Mouse (Mus musculus) heart, embryonic 13.5 days (tissue): ENCODE measurements at regions not wholly inside any gene's neighbourhood (a gene's known extent, or its start where the extent isn't known, plus 50 kb on each side); places are given as distances from the start of the nearest gene placed in this dataset.

Source experiments
- ATAC-seq: fragments of 200-750 bp; cut with Nextera tagmentation; 2 replicates; pipeline ENCODE4 v1.8.0; 2017; ENCODE audit warnings: moderate TSS enrichment; ENCODE audit not compliant: insufficient number of reproducible peaks, low FRiP score, low TSS enrichment; ENCODE audit errors: extremely low read depth
- H3K27ac ChIP-seq: fragments of 300-500 bp; sonication (generic); replicated peaks from 2 replicates; pipeline ENCODE4 v1.5.1; 2015; ENCODE audit warnings: moderate library complexity, mild to moderate bottlenecking, inconsistent platforms
- H3K27me3 ChIP-seq: fragments of 300-500 bp; sonication (generic); replicated peaks from 2 replicates; pipeline ENCODE4 v1.6.1; 2015; ENCODE audit warnings: mild to moderate bottlenecking, inconsistent platforms
- H3K36me3 ChIP-seq: fragments of 300-500 bp; sonication (generic); 2 replicates; pipeline ENCODE4 v1.6.1; 2015; ENCODE audit warnings: mild to moderate bottlenecking, inconsistent platforms
- H3K4me1 ChIP-seq: fragments of 300-500 bp; sonication (generic); 2 replicates; pipeline ENCODE4 v1.6.1; 2015; ENCODE audit warnings: inconsistent platforms
- H3K4me2 ChIP-seq: fragments of 300-500 bp; sonication (generic); 2 replicates; pipeline ENCODE4 v1.6.1; 2015; ENCODE audit warnings: inconsistent platforms, mild to moderate bottlenecking, moderate library complexity
- H3K4me3 ChIP-seq: fragments of 300-500 bp; sonication (generic); 2 replicates; pipeline ENCODE4 v1.5.1; 2015; ENCODE audit warnings: moderate library complexity, mild to moderate bottlenecking, inconsistent platforms
- H3K9ac ChIP-seq: fragments of 300-500 bp; sonication (generic); 2 replicates; pipeline ENCODE4 v1.6.1; 2015; ENCODE audit warnings: inconsistent platforms, mild to moderate bottlenecking, moderate library complexity
- H3K9me3 ChIP-seq: fragments of 300-500 bp; sonication (generic); 2 replicates; pipeline ENCODE4 v1.6.1; 2016; ENCODE audit warnings: inconsistent platforms
- WGBS: fragments of 180-500 bp; shearing (Covaris S2); methylation state at CpG from one replicate; pipeline ENCODE4 v1.1.7; 2015; ENCODE audit warnings: mixed read lengths; 5-methylcytosine and 5-hydroxymethylcytosine counted together

DNA sequence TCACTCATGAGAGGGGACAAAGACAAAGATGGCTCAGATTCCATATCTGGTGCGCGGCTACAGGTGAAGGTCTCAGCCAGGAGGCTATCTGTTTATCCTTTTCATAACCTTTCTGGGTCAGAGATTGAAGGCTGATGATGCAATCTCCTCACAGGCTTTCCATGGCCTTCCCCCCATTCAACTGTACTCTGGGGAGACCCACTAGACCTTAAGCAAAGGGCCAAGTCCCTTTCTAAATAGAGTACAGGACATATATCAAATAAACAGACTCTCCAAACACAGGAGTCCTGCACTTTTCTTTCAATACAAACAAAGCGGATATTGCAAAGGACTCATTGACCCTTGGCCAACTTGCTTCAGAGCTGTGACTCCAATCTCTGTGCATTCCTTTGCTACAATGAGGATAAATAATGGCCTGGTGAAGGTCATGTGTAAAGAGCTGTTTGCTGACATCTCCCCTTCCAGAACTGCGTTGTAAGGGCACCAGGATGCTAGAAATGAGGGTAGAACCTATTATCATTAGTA lies 267.3 kb downstream of the Rnd3 start:
- H3K27me3 ChIP-seq: no peaks in the 10 kb centered on the region
- H3K27ac ChIP-seq: no peak overlapping the region
- no peak overlapping the region for H3K4me3 ChIP-seq
- 79% methylated on average over 4 of the region's 4 CpGs for WGBS
- no peaks in the 10 kb centered on the region for H3K9me3 ChIP-seq
- H3K4me1 ChIP-seq: peaks cover 15% of the 10 kb centered on the region
- no peak for ATAC-seq
- no peak overlapping the region for H3K9ac ChIP-seq
- no peaks in the 10 kb centered on the region for H3K36me3 ChIP-seq
- H3K4me2 ChIP-seq: no peak overlapping the region

GRCm38 (mm10) chr2:50880806-50881205 lies 268.1 kb downstream of the Rnd3 start:
- Histone ChIP-seq H3K27me3 (no peaks in the 10 kb centered on the region), H3K9me3 (no peaks in the 10 kb centered on the region), H3K4me1 (peaks cover 12% of the 10 kb centered on the region), H3K27ac (no peak overlapping the region; the same call in 1 of the 2 replicates), H3K9ac (no peak overlapping the region), H3K4me2 (no peak overlapping the region), H3K4me3 (no peak overlapping the region), H3K36me3 (no peaks in the 10 kb centered on the region)
- 52% methylated on average over 4 of the region's 4 CpGs for WGBS
- no peak; the same call in 1 of the 2 replicates for ATAC-seq

DNA sequence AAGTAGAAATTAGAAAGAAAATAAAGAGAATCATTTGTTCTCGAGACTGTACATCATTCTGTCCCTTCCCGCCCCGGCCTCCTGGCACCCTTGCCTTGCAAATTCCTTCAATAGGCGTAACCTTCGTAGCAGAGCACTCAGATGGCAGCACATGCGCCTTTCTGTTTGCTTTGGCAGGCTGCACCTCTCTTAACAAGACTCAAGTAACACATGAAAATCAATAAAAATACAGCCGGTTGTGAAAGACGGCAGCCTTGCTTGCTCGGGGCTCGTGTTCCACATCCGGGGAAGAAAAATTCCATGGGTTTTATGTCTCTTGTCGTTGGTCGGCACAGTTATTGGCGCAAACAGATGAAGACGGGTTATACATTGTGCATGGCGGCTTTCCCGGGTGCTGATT lies 271.2 kb downstream of the Rnd3 start:
- Histone ChIP-seq H3K4me2 (no peak overlapping the region), H3K36me3 (no peaks in the 10 kb centered on the region), H3K4me1 (peaks cover 9% of the 10 kb centered on the region; the same call in 1 of the 2 replicates), H3K4me3 (no peak overlapping the region), H3K9me3 (no peaks in the 10 kb centered on the region), H3K27me3 (no peaks in the 10 kb centered on the region), H3K27ac (no peak overlapping the region), H3K9ac (no peak overlapping the region)
- WGBS: 82% methylated on average over 17 of the region's 17 CpGs
- ATAC-seq: no peak

GRCm38 (mm10) chr2:50875072-50875471 lies 273.8 kb downstream of the Rnd3 start:
- Histone ChIP-seq H3K4me1 (no peaks in the 10 kb centered on the region), H3K9me3 (no peaks in the 10 kb centered on the region), H3K4me2 (no peak overlapping the region), H3K9ac (no peak overlapping the region), H3K36me3 (no peaks in the 10 kb centered on the region), H3K4me3 (no peak overlapping the region), H3K27ac (no peak overlapping the region), H3K27me3 (no peaks in the 10 kb centered on the region)
- 76% methylated on average over 6 of the region's 6 CpGs for WGBS
- ATAC-seq: no peak

DNA sequence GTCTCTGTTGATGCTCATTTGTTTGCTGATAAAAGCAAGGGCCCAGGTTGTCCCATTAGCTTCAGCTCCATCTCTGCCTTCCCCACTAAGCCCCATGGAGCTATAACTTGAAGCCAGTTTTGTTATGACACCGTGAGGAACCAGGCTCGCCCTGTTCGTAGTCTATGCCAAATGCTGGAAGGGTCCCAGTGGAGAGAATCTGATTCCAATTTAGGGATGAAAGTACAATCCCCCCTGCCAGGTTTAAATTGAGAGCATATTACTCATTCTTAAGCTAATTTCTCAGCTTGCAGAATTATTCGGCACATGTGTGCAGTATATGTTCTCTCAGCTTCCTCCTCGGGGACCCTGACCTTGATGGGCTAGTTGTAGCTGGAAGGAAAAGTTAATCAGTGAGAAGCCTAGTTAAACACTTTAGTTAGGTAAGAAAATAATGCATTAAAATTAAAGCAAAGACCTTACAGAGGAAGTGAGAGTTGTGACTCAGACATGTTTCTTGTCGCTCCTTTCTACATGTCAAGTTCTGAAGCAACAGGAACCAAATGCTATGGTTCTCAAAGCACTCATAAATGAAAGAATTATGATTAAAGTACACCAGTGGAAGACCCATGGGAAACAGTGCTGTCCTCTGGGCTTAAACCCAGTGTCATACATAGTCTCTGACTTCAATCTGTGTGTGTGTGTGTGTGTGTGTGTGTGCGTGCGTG lies 295.2 kb downstream of the Rnd3 start:
- no peaks in the 10 kb centered on the region for H3K36me3 ChIP-seq
- H3K4me1 ChIP-seq: no peaks in the 10 kb centered on the region
- no peaks in the 10 kb centered on the region for H3K9me3 ChIP-seq
- no peak overlapping the region for H3K4me2 ChIP-seq
- no peaks in the 10 kb centered on the region for H3K27me3 ChIP-seq
- H3K9ac ChIP-seq: no peak overlapping the region
- H3K27ac ChIP-seq: no peak overlapping the region
- WGBS: 85% methylated on average over 8 of the region's 8 CpGs
- ATAC-seq: no peak
- no peak overlapping the region for H3K4me3 ChIP-seq

DNA sequence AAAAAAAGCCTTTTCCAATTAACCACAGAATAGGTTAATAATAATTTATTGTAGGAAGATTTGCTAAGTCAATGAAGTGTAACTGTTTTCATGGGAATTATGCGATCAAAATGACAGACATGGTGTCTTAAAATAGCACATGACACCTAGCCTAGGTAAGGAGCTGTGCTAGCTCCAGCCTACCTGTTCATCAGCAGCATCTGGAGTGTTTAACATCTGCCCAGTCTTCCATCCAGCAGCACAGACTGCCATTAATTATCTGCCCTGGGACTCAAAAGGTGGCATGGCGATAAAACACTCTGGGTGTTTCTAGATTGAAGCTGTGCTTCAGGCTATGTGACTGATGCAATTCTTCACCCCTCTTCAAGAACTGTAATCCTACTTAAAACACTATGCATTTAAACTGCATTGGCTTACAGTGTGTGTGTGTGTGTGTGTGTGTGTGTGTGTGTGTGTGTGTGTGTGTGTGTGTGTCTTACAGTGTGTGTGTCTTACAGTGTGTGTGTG lies 296.4 kb downstream of the Rnd3 start:
- no peak overlapping the region for H3K4me3 ChIP-seq
- H3K4me1 ChIP-seq: no peaks in the 10 kb centered on the region
- 80% methylated on average over 2 of the region's 2 CpGs for WGBS
- H3K27me3 ChIP-seq: no peaks in the 10 kb centered on the region
- H3K4me2 ChIP-seq: no peak overlapping the region
- H3K9ac ChIP-seq: no peak overlapping the region
- no peak for ATAC-seq
- no peaks in the 10 kb centered on the region for H3K9me3 ChIP-seq
- no peaks in the 10 kb centered on the region for H3K36me3 ChIP-seq
- no peak overlapping the region for H3K27ac ChIP-seq

DNA sequence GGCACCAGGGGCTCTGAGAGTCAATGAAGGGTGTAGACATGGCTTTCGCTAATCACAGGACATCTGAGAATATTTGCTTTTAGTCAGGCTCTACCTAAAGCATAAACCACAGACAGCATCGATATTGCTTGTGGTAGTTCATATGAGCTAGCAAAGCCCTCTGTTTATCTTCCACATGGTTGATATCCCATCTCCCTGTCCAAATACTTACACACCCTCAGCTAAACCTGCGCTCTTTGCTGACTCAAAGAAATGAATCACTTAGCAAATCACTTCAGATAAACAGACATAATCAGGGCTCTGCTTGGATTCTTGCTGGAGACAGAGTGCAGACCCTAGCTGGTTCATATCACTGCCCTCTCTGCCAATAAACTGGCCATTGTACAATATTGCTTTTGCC lies 298.8 kb downstream of the Rnd3 start:
- no peaks in the 10 kb centered on the region for H3K4me1 ChIP-seq
- no peaks in the 10 kb centered on the region for H3K9me3 ChIP-seq
- H3K4me2 ChIP-seq: no peak overlapping the region
- no peak overlapping the region for H3K9ac ChIP-seq
- 59% methylated on average over 3 of the region's 3 CpGs for WGBS
- no peak for ATAC-seq
- no peaks in the 10 kb centered on the region for H3K36me3 ChIP-seq
- no peak overlapping the region for H3K4me3 ChIP-seq
- no peak overlapping the region for H3K27ac ChIP-seq
- H3K27me3 ChIP-seq: no peaks in the 10 kb centered on the region

DNA sequence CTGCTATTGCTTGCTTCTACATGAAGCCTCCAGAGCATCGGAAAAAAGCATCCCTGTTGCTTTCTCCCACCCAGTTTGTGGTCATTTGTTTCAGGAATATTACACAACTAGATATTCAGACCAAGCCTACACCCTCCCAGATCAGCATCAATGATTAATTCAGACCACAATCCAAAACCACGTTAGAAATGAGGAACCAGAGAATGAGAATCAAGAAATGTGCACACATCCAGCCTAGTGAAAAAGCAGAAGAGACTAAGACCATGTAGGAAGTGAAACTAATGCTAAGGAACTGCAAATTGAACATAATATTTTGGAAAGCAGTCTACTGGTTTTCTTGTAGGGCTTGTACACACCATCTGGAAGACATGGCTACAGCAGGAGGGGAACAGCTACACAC lies 307.0 kb downstream of the Rnd3 start:
- H3K4me1 ChIP-seq: no peaks in the 10 kb centered on the region
- H3K27ac ChIP-seq: no peak overlapping the region
- H3K9me3 ChIP-seq: no peaks in the 10 kb centered on the region
- no peaks in the 10 kb centered on the region for H3K36me3 ChIP-seq
- no peak overlapping the region for H3K9ac ChIP-seq
- no peaks in the 10 kb centered on the region for H3K27me3 ChIP-seq
- no peak for ATAC-seq
- no peak overlapping the region for H3K4me2 ChIP-seq
- 76% methylated on average over 2 of the region's 2 CpGs for WGBS
- H3K4me3 ChIP-seq: no peak overlapping the region

- Histone ChIP-seq H3K4me3 (no peak overlapping the region), H3K9me3 (no peaks in the 10 kb centered on the region), H3K36me3 (no peaks in the 10 kb centered on the region), H3K9ac (no peak overlapping the region), H3K4me1 (peaks cover 17% of the 10 kb centered on the region), H3K4me2 (peak overlapping the region; percentile 22; the same call in 1 of the 2 replicates), H3K27ac (no peak overlapping the region), H3K27me3 (no peaks in the 10 kb centered on the region)
- no peak for ATAC-seq
- 52% methylated on average over 6 of the region's 6 CpGs for WGBS
Measured at GRCm38 (mm10) chr2:50835511-50836320, 313.2 kb downstream of the Rnd3 start.

DNA sequence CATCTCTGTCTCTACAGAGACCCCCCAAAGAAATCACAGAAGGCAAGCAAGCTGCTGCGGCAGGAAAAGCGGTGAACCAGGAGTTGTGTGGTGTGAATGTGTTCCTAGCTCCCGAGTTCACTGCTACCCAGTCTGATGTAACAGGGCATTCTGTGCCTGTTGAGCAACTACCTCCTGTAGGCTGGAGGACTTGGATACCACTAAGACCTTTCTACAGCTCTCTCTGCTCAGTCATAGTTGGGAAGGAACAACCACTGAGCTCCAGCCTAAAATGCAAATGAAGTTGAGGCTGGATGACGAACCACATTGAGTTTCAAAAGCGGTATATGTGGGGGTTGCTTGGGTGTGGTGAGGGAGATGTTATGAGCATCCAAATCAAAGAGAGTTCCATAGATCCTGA lies 315.1 kb downstream of the Rnd3 start:
- H3K4me2 ChIP-seq: no peak overlapping the region
- WGBS: 89% methylated on average over 5 of the region's 5 CpGs
- H3K36me3 ChIP-seq: no peaks in the 10 kb centered on the region
- no peak overlapping the region for H3K27ac ChIP-seq
- no peak for ATAC-seq
- no peaks in the 10 kb centered on the region for H3K27me3 ChIP-seq
- no peaks in the 10 kb centered on the region for H3K9me3 ChIP-seq
- no peak overlapping the region for H3K9ac ChIP-seq
- no peak overlapping the region for H3K4me3 ChIP-seq
- H3K4me1 ChIP-seq: peaks cover 17% of the 10 kb centered on the region

GRCm38 (mm10) chr2:50832471-50832870 lies 316.4 kb downstream of the Rnd3 start:
- WGBS: 45% methylated on average over 4 of the region's 4 CpGs
- peaks cover 17% of the 10 kb centered on the region for H3K4me1 ChIP-seq
- H3K36me3 ChIP-seq: no peaks in the 10 kb centered on the region
- H3K4me2 ChIP-seq: no peak overlapping the region
- ATAC-seq: no peak
- no peaks in the 10 kb centered on the region for H3K27me3 ChIP-seq
- H3K4me3 ChIP-seq: no peak overlapping the region
- no peaks in the 10 kb centered on the region for H3K9me3 ChIP-seq
- no peak overlapping the region for H3K9ac ChIP-seq
- no peak overlapping the region for H3K27ac ChIP-seq
